Mouse (Mus musculus) heart, adult 2 months (tissue): ENCODE measurements around the gene D930048N14Rik.

ENCODE experiments used
- CTCF ChIP-seq: fragments of 200-600 bp; IDR thresholded peaks from 2 replicates; pipeline ENCODE4 v1.8.1; 2022; ENCODE audit warnings: antibody characterized with exemption, mild to moderate bottlenecking, moderate library complexity
- EP300 ChIP-seq: fragments of 200-500 bp; IDR thresholded peaks from 2 replicates; pipeline ENCODE4 v1.6.1; 2011; ENCODE audit warnings: low read depth, low read length, control low read depth; ENCODE audit not compliant: insufficient read depth
- POLR2A ChIP-seq: fragments of 200-500 bp; IDR thresholded peaks from 2 replicates; pipeline ENCODE4 v1.6.1; 2011; ENCODE audit warnings: mild to moderate bottlenecking, low read depth, low read length, control low read depth; ENCODE audit not compliant: insufficient read depth

GRCm38 (mm10) chr11:51681976-51682374 lies 31.2 kb downstream of the D930048N14Rik start:
- TF ChIP-seq CTCF (no peak), POLR2A (no peak), EP300 (no peak)
